Mouse (Mus musculus) heart, adult 11 months (tissue): ENCODE measurements around the gene Abca2.
A peak's percentile ranks its signal among the peaks of the same experiment; 100 is the strongest.

Experiments
- DNase-seq: peaks from one replicate; pipeline ENCODE4 v3.0.0; 2022

Gene Abca2

GRCm38 (mm10) chr2:25426721-25427191 is 1.7 kb upstream of the Abca2 start:
- no peak for DNase-seq

- no peak for DNase-seq
Measured at GRCm38 (mm10) chr2:25427256-25427655, 1.2 kb upstream of the Abca2 start.

GRCm38 (mm10) chr2:25429435-25430180 is 1.1 kb downstream of the Abca2 start:
- peak; percentile 89 for DNase-seq

GRCm38 (mm10) chr2:25430395-25431233 is 2.1 kb downstream of the Abca2 start:
- peak; percentile 90 for DNase-seq

GRCm38 (mm10) chr2:25431308-25431855 is 2.9 kb downstream of the Abca2 start:
- DNase-seq = peak; percentile 86

GRCm38 (mm10) chr2:25432326-25433098 is 4.0 kb downstream of the Abca2 start:
- DNase-seq = peak; percentile 87

- peak; percentile 82 for DNase-seq
Measured at GRCm38 (mm10) chr2:25433101-25433500, 4.6 kb downstream of the Abca2 start.

GRCm38 (mm10) chr2:25434292-25434691 is 5.8 kb downstream of the Abca2 start:
- peak; percentile 88 for DNase-seq

- peak; percentile 85 for DNase-seq
Measured at GRCm38 (mm10) chr2:25436286-25436820, 7.8 kb downstream of the Abca2 start.

- no peak for DNase-seq
Measured at GRCm38 (mm10) chr2:25441067-25441466, 12.6 kb downstream of the Abca2 start.

- no peak for DNase-seq
Measured at GRCm38 (mm10) chr2:25442682-25443081, 14.2 kb downstream of the Abca2 start.

GRCm38 (mm10) chr2:25450853-25451647 is 22.5 kb downstream of the Abca2 start:
- DNase-seq = no peak

GRCm38 (mm10) chr2:25452951-25453350 is 24.4 kb downstream of the Abca2 start:
- DNase-seq = no peak

- DNase-seq = no peak
Measured at GRCm38 (mm10) chr2:25456205-25456953, 27.9 kb downstream of the Abca2 start, which contains the start of gene Clic3. TSS of gene Clic3 (plus strand) at chr2:25456838.

- DNase-seq = no peak
Measured at GRCm38 (mm10) chr2:25457022-25457896, 28.8 kb downstream of the Abca2 start.

GRCm38 (mm10) chr2:25458911-25459310 is 30.4 kb downstream of the Abca2 start:
- DNase-seq = peak; percentile 95

GRCm38 (mm10) chr2:25460135-25460534 is 31.6 kb downstream of the Abca2 start:
- no peak for DNase-seq

- peak; percentile 100 for DNase-seq
Measured at GRCm38 (mm10) chr2:25460551-25461309, 32.2 kb downstream of the Abca2 start, which contains the start of gene Paxx. TSS of gene Paxx (minus strand) at chr2:25461094.

- no peak for DNase-seq
Measured at GRCm38 (mm10) chr2:25461407-25461806, 32.9 kb downstream of the Abca2 start.
